Mouse (Mus musculus): ENCODE measurements around the gene Cntn3. TPM values are rescaled to one million over a fixed set of nuclear protein-coding genes. Genes with fewer than 3 reads are reported as not detected.
A peak's percentile ranks its signal among the peaks of the same experiment; 100 is the strongest.
"Not testable (repeated sequence)": the region's sequence is repeated elsewhere in the genome, so short reads cannot be mapped to it uniquely, and the experiment has no call there.

Gene Cntn3
- 10 to 100 TPM; 22.5 to 29.3 TPM for total RNA-seq (2021)
- long read RNA-seq, experiment 1, partial matches to known transcripts, result 4 of 32 reads
- long read RNA-seq, experiment 1, other reads (novel, unspliced or antisense), result 27 of 32 reads
- long read RNA-seq, experiment 2, partial matches to known transcripts, result 0 of 12 reads
- long read RNA-seq, experiment 2, other reads (novel, unspliced or antisense), result 12 of 12 reads

DNA sequence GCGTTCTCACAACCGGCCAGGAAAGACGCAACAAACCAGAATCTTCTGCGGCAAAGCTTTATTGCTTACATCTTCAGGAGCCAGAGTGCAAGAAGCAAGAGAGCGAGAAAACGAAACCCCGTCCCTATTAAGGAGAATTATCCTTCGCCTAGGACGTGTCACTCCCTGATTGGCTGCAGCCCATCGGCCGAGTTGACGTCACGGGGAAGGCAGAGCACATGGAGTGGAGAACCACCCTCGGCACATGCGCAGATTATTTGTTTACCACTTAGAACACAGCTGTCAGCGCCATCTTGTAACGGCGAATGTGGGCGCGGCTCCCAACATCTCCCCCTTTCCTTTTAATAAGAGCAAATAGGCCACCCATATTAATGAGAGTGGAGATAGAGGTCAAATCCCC lies at the start of gene Cntn3:
TSS of gene Cntn3 (minus strand) at position 101 of the 400 bp plus-strand sequence.
- intact Hi-C loops (cut with DNase I); H3K27ac ChIP-seq; DNase-seq (ENCODE audit: extremely low spot score in 1 of 2, low spot score in 2 of 2); H3K4me3 ChIP-seq: not testable (repeated sequence)

DNA sequence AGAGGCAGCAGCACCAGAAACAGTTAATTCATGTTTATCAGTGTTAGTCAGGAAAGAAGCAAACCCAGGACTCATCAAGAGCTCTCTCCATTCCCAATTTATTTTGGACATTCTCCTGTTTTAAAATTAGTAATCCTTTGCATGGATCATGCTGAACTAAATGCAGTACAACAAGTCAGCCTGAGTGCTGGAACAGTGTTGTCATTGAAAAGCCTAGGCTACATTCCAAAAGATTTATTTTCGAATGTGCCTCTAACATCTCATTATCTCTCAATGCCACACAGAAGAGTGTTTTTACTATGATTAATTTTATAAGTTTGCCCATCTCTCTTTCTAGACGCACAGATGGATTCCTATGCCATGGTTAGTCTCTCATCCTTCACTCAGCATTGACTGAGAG lies 27.9 kb upstream of the Cntn3 start:
- Histone ChIP-seq H3K4me3 (no peak overlapping the region), H3K27ac (no peak overlapping the region)
- intact Hi-C loops (cut with DNase I), result no loop called here
- TF ChIP-seq CTCF (IDR thresholded peaks at IDR 0.05), result no peak
- no peak for DNase-seq (ENCODE audit: extremely low spot score in 1 of 2, low spot score in 2 of 2)

DNA sequence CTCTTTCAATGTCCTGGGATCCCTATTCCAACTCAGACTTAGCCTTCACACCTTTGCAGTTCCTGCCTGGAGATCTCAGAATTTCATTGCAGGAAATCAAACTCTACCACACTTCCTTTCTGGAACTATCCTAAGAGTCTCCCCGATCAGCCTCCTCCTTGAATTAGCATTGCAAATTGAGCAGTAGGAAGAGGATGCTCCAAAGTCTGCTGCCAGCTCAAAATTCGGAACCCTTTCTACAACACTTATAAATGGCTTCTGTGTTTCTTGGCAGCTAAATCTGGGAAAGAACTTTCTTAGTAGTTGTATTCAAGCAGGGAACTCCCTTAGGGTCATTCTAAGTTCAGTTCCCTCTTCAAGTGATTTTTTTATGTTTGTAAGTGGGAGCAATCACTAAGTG lies 24.9 kb upstream of the Cntn3 start:
- peak in 1 of 2 experiments; percentile 11 for DNase-seq (ENCODE audit: extremely low spot score in 1 of 2, low spot score in 2 of 2)
- H3K27ac ChIP-seq, result no peak overlapping the region
- H3K4me3 ChIP-seq, result no peak overlapping the region
- TF ChIP-seq CTCF (IDR thresholded peaks at IDR 0.05), result no peak
- intact Hi-C loops (cut with DNase I), result loop anchor here (10.0 kb wide), 2 partner anchors 607 to 943 kb away; no protein-coding TSS in a partner anchor

DNA sequence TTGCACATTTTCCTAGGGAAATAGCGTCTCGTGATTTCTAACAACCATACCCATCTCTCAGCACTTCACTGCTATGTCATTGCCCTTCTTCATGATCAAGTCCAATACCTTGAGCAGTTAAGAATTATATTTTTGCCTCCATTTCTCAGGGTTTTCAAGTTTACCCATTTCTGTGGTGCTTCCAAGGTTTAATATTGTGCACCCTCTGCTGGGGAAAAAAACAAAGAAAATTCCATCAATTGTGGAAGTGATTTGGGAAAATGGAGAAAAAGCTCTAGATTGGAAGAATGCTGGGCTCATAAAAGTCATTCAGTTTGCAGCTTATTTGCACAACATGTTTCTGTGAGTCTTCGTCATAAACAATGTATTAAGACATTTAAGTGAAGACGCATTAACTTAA lies 17.2 kb upstream of the Cntn3 start:
- Histone ChIP-seq H3K27ac (no peak overlapping the region), H3K4me3 (no peak overlapping the region)
- peak; percentile 43 for TF ChIP-seq CTCF (IDR thresholded peaks at IDR 0.05)
- intact Hi-C loops (cut with DNase I), result loop anchor here (10.0 kb wide), 2 partner anchors 615 to 935 kb away; no protein-coding TSS in a partner anchor
- DNase-seq (ENCODE audit: extremely low spot score in 1 of 2, low spot score in 2 of 2), result no peak

DNA sequence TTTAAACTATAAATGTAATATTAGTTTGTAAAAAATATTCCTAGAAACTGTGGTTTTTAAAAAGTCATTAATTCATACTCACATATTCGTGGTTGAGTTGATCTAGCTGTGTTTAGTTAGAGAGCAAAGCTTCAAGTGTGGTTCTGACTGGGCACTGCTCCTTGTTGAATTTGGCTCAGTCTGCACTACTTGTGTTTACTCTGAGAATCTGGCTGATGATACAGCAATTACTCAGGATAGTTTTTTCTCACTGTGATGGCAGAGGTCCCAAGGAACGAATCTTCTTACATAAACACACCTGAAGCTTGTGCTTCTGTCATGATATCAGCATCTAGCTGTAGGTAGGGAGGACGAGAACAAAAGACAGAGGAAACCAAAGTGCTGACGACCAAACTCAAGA lies 16.4 kb upstream of the Cntn3 start:
- Histone ChIP-seq H3K4me3 (no peak overlapping the region), H3K27ac (no peak overlapping the region)
- intact Hi-C loops (cut with DNase I), result loop anchor here (10.0 kb wide), 1 partner anchor 425 kb away; no protein-coding TSS in a partner anchor
- DNase-seq (ENCODE audit: extremely low spot score in 1 of 2, low spot score in 2 of 2), result no peak
- no peak for TF ChIP-seq CTCF (IDR thresholded peaks at IDR 0.05)

DNA sequence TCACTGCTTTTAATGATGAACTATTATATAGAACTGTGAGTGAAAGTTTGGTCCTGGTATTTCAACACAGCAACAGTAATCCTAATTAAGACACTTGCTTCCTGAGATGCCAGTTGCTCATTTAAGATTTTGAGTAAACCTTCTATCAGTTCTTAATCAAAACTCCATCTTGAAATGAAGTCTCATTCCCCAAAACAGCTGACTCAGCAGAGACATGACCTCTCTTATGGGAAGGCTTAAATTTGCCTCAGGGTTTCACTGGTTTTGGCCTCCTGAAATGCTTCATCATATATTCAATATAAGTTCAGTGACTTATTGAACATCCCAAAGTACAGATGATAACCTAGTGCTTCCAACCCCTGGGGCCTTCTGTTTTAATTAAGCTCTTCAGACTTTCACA lies 13.2 kb upstream of the Cntn3 start:
- no peak overlapping the region for H3K4me3 ChIP-seq
- intact Hi-C loops (cut with DNase I), result loop anchor here (10.0 kb wide), 1 partner anchor 421 kb away; no protein-coding TSS in a partner anchor
- no peak for DNase-seq (ENCODE audit: extremely low spot score in 1 of 2, low spot score in 2 of 2)
- TF ChIP-seq CTCF (IDR thresholded peaks at IDR 0.05), result no peak
- H3K27ac ChIP-seq, result no peak overlapping the region

DNA sequence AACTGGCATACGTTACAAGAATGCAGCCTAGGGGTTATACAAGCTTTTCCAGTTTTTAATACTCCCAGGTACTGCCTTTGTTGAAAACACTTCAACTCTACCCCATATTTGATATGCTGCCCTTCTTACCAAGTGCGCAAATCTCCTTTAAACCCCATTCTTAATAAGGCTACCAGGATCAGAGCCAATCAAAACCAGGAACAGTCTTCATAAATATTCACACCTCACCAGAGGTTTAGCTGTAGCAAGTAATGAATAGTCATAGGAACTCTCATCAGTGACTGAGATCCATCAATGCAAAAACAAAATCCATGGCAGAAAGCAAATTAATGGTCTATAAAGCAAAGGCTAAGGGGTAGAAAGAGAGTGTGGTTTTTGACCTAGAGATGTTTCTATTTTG lies 10.7 kb upstream of the Cntn3 start:
- TF ChIP-seq CTCF (IDR thresholded peaks at IDR 0.05), result no peak
- no peak for DNase-seq (ENCODE audit: extremely low spot score in 1 of 2, low spot score in 2 of 2)
- intact Hi-C loops (cut with DNase I), result loop anchor here (10.0 kb wide), 1 partner anchor 419 kb away; no protein-coding TSS in a partner anchor
- no peak overlapping the region for H3K27ac ChIP-seq
- no peak overlapping the region for H3K4me3 ChIP-seq

DNA sequence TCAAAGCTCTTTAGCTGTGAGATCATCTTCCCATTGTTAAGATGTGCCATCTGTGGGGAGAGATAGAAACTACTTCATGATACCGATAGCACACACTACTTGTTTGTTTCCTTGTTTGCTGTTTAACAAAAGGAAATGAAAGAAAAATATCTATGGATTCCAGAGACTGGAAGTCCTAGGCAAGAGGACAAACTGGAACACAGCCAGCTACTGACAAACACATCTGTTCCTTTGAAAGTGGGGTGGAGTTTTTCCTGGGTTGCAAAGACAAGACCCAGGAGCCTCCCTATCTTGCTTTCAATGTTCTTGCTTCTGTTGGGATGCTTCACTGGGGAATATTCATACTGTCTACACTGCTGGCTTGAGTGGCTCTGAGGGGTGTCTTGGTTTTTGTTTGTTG lies 5.4 kb downstream of the Cntn3 start:
- intact Hi-C loops (cut with DNase I), result no loop called here
- DNase-seq (ENCODE audit: extremely low spot score in 1 of 2, low spot score in 2 of 2), result no peak
- no peak overlapping the region for H3K4me3 ChIP-seq
- TF ChIP-seq CTCF (IDR thresholded peaks at IDR 0.05), result no peak
- H3K27ac ChIP-seq, result no peak overlapping the region

DNA sequence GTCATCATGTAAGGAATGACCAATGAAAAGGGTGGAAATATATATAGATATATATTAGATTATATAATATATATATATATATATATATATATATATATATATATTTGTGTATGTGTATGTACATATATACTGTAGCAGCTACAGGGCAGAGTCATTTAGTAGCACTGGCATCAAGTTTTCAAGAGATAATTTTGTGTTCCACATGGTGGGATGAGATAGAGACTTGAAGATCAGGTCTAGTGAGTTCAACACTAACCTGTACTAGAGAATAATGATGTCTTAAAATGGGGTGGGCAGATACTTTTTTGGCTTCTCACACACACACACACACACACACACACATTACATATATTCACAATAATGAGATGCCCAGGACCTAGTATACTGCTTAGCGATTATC lies 7.7 kb downstream of the Cntn3 start:
- TF ChIP-seq CTCF (IDR thresholded peaks at IDR 0.05), result no peak
- no peak for DNase-seq (ENCODE audit: extremely low spot score in 1 of 2, low spot score in 2 of 2)
- H3K27ac ChIP-seq, result no peak overlapping the region
- H3K4me3 ChIP-seq, result no peak overlapping the region
- intact Hi-C loops (cut with DNase I), result no loop called here

DNA sequence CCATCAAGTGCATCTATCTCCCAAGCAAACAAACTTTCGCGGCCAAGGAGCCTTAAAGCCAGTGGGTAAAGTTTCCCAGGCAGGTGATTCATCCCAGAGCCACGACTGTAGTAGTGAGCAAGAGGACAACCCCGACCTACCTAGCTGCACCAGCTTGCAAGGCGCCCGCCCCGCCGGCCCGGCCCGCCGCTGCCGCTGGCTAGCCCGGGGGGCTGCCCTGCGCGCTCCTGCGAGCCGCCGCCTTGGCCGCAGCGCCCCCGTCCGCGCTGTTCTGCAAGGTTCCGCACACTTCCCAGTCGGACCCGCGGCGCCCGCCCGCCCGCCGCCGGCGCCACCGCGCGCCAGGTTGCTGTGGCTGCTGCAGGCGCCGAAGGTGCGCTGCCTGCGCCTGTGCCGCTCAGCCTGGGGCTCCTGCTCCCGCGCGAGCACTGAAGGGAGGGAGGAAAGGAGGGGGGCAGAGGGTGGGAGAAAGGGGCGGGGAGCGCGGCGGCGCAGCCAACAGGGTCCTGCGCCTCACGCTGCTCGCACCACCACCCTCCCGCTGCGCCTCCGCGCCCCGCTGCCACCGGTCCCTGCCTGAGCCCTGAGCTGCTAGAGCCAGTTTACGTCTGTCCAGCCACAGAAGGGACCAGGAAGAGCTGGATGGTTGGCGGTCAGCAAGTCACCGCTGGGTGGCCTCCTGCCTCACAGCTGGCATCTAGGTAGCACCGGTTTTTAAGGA lies 8.7 kb downstream of the Cntn3 start:
- peak; percentile 82 to 85 for DNase-seq (ENCODE audit: extremely low spot score in 1 of 2, low spot score in 2 of 2)
- intact Hi-C loops (cut with DNase I), result loop anchor here (5.0 kb wide), 2 partner anchors 127 to 192 kb away; no protein-coding TSS in a partner anchor
- no peak; the same call in none of the 2 replicates for TF ChIP-seq CTCF (IDR thresholded peaks at IDR 0.05)
- Histone ChIP-seq H3K27ac (peak overlapping the region; percentile 87), H3K4me3 (peak overlapping the region; percentile 65)

DNA sequence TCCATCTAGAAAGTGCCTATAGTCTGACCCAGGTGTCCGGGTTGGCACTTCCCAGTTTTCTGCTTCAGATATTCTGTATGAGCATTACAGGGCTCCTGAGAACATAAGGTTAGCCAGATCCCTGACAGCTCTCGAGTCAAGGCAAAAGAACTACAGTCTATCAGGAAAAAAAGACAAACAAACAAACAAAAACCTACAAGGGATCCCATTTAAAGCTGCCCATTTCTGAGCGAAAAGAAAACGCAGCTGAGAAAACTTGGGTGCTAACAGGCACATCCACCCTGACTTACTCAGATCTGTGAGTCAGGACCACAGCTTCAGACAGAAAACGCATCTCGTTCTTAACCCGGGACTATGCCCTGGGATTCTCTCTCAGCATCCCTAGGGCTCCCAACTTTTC lies 9.5 kb downstream of the Cntn3 start:
- intact Hi-C loops (cut with DNase I), result loop anchor here (5.0 kb wide), 2 partner anchors 126 to 191 kb away; no protein-coding TSS in a partner anchor
- Histone ChIP-seq H3K27ac (peak overlapping the region; percentile 87), H3K4me3 (peak overlapping the region; percentile 65)

DNA sequence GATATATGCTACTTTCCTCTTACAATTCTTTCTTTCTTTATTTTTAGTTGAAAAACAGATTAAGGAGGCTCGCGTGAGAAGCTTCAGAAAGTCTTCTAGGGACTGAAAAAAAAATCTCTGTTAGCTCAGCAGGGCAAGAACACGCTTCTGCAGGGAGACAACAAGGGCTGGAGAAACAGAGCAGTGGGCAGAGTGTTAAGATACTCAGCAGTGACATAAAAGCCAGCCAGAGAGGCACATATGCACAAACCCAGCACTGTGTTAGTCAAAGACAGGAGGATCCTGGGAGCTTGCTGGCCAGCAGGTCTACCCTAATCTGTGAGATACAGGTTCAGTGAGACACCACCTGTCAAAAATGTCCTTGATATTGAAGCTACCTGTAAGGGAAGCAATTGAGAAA lies 15.4 kb downstream of the Cntn3 start:
- intact Hi-C loops (cut with DNase I), result no loop called here
- H3K4me3 ChIP-seq, result no peak overlapping the region
- H3K27ac ChIP-seq, result peak overlapping the region; percentile 65
- no peak for DNase-seq (ENCODE audit: extremely low spot score in 1 of 2, low spot score in 2 of 2)
- no peak for TF ChIP-seq CTCF (IDR thresholded peaks at IDR 0.05)

More for the DNA sequence above, 9.5 kb downstream of the Cntn3 start:
- DNase-seq (ENCODE audit: extremely low spot score in 1 of 2, low spot score in 2 of 2), result no peak
- no peak for TF ChIP-seq CTCF (IDR thresholded peaks at IDR 0.05)

All from left cerebral cortex, adult 2 months (tissue).